Mouse (Mus musculus) megakaryocyte, embryonic 14.5 days (primary cell): ENCODE data around the gene Il1r2.

Source experiments
- FLI1 ChIP-seq: IDR thresholded peaks from 2 replicates; pipeline ENCODE4 v1.6.1; 2012; ENCODE audit warnings: low read length, inconsistent platforms, mixed read lengths
- GATA1 ChIP-seq: IDR thresholded peaks from 3 replicates; pipeline ENCODE4 v1.6.1; 2012; ENCODE audit warnings: mixed read lengths, low read length, inconsistent platforms, borderline replicate concordance

DNA sequence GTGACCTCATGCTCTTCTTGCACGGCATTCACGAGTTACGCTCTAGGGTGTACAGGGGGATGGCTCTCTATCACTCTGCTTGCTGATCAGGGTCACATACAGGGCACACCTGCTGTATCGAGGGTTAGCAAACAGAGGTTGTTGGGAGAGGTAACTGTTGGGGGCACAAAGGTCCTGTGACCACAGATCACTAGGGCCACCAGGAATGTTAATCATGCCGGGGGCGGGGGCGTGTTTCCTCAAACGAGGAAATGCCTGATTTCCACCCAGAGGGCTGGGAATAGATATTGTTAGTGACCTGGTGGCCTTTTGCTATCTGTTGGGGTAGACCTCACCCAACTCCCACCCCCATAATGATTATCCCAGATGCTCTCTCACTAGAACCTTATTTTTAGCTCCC lies 93.7 kb downstream of the Il1r2 start:
- no peak for TF ChIP-seq GATA1
- TF ChIP-seq FLI1, result no peak
